Mouse (Mus musculus) megakaryocyte progenitor cell, adult 5-6 weeks (primary cell): ENCODE results near the gene Gm49711. TPM values are rescaled to one million over a fixed set of nuclear protein-coding genes. Genes with fewer than 3 reads are reported as not detected.
"Not testable (repeated sequence)": the region's sequence is repeated elsewhere in the genome, so short reads cannot be mapped to it uniquely, and the experiment has no call there.

ENCODE experiments used
- ATAC-seq: replicated peaks from 2 replicates; pipeline ENCODE4 v1.8.0; 2016; ENCODE audit warnings: mild to moderate bottlenecking, moderate TSS enrichment, inconsistent platforms; ENCODE audit not compliant: poor library complexity
- total RNA-seq, 2 experiments: library from RNA; stranded (forward) in 1 of 2; stranded (reverse) in 1 of 2; fragments of 157-497, 149-512 nt in 1 of 2; fragments of 200-1000 nt in 1 of 2; gene quantifications; 2 replicates each; pipeline versions ENCODE4 v1.2.3 to v1.2.4; 2015 to 2017

Gene Gm49711
- total RNA-seq, 2 experiments from 2014 or later, result not detected

DNA sequence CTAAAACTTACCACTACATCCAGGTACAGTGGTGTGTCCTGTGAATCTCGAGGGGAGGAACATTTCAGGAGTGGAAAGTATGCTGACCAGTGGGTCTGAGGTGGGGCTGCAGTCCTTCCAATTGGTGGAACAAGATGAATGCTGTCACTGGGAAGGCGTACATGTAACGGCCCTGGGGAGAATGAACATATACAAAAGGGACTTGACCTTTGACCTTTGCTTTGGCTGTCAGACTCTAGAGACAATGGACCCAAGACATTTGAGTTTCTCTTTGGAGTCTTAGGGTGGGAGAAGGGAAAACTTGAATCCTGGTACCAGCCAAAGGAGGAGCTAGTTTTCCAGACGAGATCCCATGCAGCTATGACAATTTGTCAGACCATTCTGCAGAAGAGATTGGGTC is 104.2 kb downstream of the Gm49711 start:
- ATAC-seq, result no peak

DNA sequence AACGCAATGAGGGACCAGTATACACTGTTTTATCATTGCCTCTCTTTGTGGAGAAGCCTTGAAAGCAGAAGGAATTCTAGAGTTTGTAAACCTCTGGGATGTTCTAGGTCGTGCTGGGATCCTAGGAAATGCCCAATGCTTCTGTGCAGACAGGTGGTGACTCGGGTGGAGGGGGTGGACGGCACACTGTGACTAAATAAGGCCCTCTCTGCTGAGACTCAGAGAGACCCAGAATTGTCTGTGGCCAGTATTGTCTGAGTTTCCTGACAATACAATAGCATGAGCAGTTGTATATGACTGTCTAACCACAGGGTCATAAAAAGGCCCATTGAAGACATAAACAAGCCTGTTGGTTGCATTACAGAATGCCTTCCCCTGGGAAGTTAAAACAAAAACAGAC is 105.4 kb downstream of the Gm49711 start:
- no peak for ATAC-seq

DNA sequence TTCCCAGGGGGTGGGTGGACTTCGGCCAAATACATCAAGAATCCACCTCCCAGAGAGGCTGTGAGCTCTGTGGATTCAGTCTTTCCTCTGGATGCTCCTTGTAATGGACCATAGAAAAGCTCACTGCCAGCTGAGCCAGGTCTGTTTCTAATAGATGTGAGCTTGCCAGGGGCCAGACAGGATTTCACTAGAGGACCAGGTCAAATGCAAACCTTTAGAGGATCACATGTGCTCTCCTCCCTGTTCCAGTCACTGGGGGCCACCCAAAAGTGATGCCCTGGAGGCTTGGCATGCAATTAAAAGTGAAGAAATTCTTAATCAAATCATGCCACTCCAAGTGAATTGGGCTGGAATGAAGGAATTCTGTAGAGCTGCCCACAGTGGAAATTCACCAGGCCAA is 117.9 kb downstream of the Gm49711 start:
- ATAC-seq, result no peak

DNA sequence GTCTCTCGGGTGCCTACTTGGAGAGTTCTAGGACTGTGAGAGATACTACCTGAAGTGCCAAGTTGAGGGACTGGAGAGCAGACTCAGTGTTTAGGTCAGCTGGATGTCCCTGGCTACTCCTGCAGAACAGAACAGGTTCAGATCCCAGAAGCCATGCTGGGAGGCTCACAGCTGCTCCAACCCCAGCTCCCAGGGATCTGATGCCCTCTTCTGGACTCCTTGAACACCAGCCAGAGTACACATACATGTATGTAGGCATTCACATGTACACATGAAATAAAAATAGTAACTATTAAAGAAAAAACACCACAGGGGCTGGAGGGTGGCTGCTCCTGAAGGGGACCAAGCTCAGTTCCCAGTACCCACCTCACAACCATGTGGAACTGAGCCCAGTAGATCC is 119.6 kb downstream of the Gm49711 start:
- ATAC-seq, result no peak

DNA sequence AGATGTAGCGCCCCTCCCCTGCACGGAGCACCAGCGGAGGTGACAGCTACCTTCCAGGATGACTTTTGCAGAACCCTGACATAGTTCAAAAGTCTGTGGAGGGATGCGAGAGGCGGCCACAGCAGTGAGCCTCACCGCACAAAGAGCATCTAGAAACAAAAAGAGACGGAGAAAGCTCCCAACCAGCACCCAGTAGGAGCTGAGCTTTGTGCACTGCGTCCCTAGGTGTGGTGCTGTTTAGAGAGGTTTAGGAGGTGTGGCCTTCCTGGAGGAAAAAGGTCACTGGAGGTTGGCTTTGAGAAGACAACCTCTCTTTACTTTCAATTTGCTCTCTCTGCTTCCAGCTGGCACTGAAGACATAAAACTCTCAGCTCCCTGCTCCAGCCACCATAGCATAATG is 121.2 kb downstream of the Gm49711 start:
- ATAC-seq, result no peak

DNA sequence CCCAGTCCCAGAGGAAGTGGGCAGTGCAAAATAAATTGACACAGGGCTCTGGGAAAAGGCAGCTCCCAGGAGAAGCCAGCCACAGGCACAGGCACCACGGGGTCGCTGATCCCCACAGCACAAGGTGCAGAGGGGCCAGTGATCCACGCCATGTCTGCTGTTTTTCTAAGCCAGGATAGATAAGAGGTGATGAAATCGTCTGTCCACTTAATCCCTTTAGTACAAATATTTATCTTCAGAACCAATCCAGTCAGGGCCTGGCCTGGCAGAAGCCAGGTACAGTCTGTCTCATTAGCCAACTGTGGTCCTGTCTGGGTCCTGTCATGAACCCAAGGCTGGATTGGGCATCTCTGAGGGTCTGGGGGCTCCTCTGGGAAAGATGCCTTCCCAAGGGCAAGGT is 125.4 kb downstream of the Gm49711 start:
- no peak for ATAC-seq

DNA sequence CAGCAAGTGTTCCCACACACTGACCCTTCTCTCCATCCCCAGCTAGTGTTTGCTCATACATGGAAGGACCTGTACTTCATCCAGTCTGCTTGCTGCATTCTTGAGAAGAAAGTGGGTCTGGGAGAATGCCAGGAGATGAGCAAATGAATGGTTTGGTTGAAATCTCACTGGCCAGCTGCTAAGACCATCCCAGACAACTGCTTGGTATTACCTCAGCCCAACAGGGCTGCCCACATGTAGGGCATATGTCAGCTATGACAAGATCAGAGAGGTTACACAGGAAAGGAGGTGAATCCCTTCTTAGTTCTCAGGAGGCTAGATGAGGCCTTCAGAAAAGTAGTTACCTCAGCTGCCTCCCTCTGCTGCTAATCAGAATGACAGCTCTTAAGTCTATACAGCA is 132.5 kb downstream of the Gm49711 start:
- no peak for ATAC-seq

DNA sequence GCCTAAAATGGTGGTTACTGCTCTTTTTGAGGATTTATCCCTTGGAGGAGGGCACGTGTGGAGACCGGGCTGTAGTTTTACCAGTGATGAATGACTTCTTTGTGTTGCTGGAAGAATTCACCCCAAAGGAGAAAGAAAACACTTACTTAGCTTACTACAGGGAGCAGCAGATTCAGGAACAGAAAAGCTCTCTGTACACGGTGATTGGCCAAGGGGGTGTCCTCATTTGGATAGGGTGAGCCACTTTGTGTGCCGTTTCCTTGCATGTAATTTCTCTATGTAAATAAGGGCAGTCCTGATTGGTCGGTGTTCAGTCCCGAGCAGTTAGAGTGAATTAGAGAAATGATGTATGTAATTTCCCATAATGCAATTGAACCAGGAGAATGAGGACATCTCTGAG is 137.0 kb downstream of the Gm49711 start:
- no peak for ATAC-seq

DNA sequence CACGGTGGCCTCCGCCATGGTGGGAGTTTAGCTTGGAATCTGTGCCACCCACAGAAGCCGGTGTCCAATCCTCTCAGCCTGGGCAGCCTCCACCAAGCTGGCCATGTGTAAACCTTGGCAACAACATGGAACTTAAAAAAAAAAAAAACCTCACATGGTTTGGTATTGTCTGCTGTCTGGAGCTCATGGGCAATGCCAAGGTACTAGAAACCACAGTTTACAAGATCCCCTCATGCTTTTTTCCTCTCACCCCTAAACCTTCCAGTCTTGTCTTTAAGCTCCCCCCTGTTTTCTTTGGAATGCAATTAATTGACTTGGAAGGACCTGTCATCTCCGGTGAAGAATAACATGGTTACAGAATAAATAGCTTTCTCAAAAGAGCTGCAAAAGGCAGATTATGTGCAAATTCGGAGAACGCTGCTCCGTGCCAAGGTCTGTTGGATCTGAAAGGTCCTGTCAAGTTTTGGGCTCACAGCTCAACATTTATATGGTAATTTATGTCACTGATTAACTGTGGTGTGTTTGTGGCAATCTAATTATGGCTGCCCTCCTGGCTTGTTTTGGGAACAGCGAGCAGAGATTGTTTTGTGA is 138.7 kb downstream of the Gm49711 start:
- no peak for ATAC-seq

DNA sequence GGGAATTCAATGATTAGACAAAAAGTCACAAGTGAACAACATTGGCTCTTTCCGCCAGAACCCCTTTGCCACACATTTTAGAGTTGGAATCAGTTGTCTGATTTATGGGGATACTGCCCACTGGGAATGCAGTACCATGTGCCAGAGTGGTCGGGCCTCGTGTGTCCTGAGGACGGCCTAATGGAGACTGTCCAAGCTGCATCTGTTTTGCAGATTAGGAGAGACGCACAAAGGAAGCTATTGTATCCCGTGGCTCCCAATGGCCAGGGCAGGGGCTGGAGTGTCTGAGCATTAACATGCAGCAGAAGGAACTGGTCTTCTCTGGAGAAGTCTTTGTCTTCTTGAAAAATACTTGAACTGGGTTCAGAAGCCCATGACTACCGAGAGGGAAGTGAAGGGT is 142.5 kb downstream of the Gm49711 start:
- no peak for ATAC-seq

DNA sequence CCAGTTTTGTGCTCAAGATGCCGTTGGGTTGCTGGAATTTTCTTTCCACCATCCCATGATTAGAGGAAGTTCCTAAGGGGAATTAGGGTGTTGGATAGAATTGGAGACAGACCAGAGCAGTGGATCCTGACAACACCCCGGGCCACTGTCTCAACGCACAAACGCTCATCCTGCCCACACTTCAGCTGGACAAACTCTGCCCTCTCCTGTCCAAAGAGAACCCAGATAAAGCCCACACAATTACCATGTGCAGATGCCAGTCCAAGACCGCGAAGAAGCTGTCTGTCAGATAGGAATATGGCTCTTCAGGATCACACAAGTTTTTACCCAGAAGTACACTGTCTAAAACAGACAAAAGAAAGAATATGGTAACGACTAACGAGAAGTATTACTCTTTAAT is 145.5 kb downstream of the Gm49711 start:
- ATAC-seq, result no peak

DNA sequence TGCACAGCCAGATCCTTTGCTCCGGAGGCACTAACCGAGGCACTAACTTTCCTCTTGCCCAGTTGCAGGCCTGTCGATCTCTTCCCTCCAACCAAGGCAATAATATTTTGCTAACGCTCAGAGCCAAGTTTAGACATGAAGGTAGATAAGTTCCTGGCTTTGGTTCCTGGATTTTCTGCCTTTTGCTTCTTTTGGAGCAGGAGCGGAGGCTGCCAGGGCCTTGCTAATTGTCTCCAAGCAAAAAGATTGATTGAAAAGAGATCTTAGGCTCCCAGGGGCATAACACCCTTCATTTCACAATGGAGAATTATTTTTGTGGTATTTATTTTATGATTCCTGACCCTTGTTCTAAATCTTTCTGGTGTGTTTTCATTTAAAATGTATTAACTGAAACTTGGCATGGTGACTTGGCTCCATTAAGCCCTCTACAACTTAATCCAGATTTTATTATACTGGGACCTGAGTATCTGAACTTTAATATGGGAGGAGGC is 151.2 kb downstream of the Gm49711 start:
- no peak for ATAC-seq

DNA sequence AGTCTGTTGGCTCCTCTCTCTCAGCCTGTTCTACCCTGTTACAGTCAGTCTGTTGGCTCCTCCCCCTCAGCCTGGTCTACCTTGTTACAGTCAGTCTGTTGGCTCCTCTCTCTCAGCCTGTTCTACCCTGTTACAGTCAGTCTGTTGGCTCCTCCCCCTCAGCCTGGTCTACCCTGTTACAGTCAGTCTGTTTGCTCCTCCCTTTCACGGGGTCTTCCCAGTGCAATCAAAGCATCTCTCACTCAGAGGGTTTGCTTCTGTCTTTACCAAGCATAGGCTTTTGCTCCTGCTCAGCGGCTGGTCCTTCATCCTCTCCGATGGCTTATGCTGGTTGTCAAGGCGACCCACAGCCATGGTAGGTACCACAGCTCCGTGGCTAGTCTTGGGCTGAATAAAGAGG is 152.2 kb downstream of the Gm49711 start:
- not testable (repeated sequence) for ATAC-seq

DNA sequence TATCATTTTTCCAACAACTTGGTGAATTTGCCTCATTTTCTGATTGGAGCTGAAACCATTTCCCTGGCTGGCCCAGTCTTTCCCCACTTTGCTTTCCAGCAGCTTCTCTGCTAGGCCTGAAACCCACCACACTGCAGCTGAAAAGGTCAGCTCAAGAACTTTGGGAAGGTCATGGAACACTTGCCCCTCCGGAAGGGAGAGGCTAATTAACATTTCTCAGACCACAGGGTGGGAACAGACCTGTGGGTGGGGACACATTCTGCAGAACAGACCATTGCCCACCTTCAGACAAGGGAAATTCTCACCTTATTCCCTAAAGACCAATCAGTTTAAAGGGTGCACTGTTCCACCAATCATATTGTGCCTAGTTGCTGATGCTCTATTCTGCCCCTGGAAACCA is 155.8 kb downstream of the Gm49711 start:
- ATAC-seq, result not testable (repeated sequence)

DNA sequence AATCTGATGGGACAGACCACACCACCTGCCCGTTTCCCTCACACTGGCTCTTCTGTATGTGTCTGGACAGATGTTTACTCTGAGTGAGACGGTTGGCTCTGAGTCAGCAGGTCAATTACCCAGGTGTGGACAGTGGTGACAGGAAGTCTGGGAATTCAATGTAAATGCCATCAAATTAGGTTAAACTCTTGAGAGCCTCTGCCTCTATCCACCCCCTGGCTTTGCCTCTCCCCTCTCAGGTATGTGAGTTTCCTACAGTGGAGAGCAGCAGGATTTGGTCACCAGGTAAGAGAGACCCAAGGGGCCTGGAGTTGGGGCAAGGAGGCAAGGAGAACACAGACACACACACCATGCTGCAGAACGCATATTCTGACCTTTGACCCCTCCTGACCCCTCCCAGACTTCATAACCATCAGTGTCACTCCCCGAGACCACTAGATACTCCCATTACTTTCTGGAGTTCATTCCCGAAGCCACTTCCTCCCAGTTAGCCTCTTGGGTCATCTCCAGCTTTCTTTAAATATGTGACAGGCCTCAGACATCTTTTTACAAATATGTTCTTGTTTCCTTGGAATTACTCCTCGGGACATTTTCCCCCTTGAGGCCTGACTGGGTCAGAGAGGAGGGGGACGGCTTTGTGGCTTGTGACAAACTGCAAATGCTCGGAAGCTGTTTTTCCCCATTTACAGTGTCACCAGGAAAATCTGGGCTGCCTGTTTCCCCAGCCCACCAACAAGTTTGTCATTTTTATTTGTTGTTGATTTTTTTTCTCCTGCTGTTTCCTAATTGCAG is 157.7 kb downstream of the Gm49711 start:
- ATAC-seq, result no peak

DNA sequence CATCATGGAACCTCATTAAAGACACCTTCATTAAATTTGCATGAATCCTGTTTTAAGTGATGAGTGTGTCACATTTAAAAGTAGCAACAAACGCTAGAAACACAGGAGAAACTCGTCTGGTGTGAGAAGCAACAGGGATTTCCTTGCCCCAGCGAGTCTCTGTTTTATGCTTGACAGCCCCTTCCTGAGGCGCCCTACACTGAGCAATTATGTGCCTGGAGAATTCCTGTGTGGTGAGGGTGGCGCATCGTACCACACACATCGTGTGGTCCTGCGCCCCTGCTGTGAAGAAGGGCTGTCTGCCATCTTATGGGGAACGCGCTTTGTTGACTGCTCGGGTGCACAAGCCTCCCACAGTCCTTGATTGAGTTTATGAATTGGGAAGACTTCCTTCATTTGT is 162.6 kb downstream of the Gm49711 start:
- no peak for ATAC-seq

DNA sequence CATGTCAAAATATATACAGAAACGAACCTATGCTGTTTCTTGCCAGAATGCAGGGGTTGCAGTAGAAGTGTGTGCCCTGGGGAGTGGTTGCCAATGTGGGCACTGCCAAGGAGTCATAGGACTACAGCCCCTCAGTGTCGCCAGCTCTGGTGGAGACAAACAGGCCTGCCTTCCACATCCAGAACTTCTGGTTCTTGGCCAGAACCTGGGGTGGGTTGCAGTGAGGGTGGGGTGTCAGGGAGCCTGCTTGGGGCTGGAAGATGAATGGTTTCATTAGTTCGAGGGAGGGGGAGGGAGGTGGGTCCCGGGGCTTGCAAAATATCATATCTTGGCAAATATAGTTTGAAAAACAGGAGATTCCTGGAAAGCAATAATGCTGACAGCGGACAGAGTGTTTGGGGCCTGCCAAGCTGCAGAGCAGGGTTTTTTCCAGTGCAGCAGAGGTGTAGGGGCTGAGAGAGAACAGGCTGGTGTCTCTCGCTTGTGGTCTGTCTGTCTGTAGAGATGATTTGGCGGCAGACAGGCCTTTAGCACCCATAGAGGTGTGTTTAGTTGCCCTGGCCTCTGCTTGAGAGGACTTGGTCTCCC is 170.3 kb downstream of the Gm49711 start:
- ATAC-seq, result no peak

DNA sequence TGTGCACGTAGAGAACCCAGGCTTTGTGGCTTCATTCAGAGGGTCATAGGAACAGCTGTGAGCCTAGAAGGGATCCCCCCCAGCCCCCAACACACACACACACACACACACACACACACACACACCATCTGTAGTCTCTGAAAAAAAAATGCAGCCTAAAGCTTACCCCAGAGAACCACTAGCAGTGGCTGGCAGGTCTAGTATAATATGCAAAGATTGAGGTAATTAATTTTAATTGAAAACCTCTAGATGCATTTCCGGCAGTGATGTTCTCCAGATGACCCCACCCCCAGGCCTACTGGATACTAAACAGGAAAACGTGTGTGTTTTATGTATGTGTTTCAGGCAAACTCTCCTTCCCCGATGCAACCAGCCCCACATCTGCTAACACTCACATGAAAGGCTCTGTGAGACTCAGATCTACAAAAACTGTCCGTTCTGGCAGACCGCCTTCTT is 172.4 kb downstream of the Gm49711 start:
- ATAC-seq, result no peak

DNA sequence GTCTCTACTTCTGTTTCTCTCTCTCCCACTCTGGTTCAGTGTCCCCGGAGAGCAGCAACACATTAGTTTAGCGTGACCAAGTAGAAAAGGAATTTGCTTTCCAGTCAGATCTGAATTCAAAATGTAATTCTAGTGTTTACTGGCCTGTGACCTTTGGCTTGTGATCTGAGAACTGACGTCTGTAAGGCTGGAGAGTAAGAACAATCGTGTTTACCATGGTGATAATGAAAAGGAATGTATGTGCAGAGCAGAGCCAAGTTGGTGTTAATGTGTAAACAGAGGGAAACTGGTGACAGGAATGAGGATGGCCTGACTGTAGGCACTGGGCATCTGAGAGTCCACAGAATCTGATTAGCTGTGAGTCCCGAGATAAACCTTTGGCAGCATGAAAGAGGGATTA is 176.4 kb downstream of the Gm49711 start:
- ATAC-seq, result no peak

DNA sequence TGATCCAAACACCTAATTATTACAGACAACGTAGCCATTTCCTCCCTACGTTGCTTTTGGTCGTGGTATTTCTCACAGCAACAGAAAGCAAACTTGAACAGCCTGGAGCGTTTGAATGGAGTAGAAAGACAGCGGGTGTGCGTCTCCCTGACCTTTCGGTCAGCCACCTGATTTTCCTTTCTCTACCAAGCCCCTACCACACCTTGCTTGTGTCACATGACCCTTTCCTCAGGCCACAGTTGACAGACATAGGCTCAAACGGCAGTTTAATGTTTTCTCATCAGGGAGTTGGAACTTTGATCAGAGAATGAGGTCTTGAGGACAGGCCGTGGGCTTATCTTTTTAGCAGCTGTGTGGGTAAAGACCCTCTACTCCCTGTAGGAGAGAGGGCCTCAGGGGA is 177.1 kb downstream of the Gm49711 start:
- no peak for ATAC-seq
